Mouse (Mus musculus): Measurements from ENCODE around the gene Rap2c. TPM values are rescaled to one million over a fixed set of nuclear protein-coding genes. Genes with fewer than 3 reads are reported as not detected.

Rap2c gene
- 10 to 100 TPM; 27.0 to 28.5 TPM for total RNA-seq (2021)
- long read RNA-seq, experiment 1, transcript Rap2c-201 (3 exons, 3,545 nt), result major isoform, 11 of 22 reads
- long read RNA-seq, experiment 1, partial matches to known transcripts, result 2 of 22 reads
- long read RNA-seq, experiment 1, other reads (novel, unspliced or antisense), result 9 of 22 reads
- long read RNA-seq, experiment 2, partial matches to known transcripts, result 0 of 5 reads
- long read RNA-seq, experiment 2, other reads (novel, unspliced or antisense), result 2 of 5 reads

- peak; percentile 61 to 73 for DNase-seq
These were observed at the start of gene Rap2c for GRCm38 (mm10) chrX:51017851-51018785. Gene Rap2c, minus strand, starts transcription at chrX:51018018.

- no peak for DNase-seq
These were observed 48.9 kb upstream of the Rap2c start for GRCm38 (mm10) chrX:51066539-51067286.

GRCm38 (mm10) chrX:51065773-51066172, 48.0 kb upstream of the Rap2c start:
- DNase-seq, result peak; percentile 45 to 50

- DNase-seq, result no peak
These were observed 47.4 kb upstream of the Rap2c start for GRCm38 (mm10) chrX:51065158-51065664.

- DNase-seq, result no peak
These were observed 42.4 kb upstream of the Rap2c start for GRCm38 (mm10) chrX:51060220-51060619.

GRCm38 (mm10) chrX:51058741-51059140, 40.9 kb upstream of the Rap2c start:
- DNase-seq, result no peak

GRCm38 (mm10) chrX:51058317-51058716, 40.5 kb upstream of the Rap2c start:
- DNase-seq, result no peak

GRCm38 (mm10) chrX:51051680-51052461, 34.1 kb upstream of the Rap2c start:
- no peak for DNase-seq

- DNase-seq, result no peak
These were observed 17.9 kb upstream of the Rap2c start for GRCm38 (mm10) chrX:51035678-51036209.

- DNase-seq, result peak; percentile 49 to 74
These were observed 2.1 kb upstream of the Rap2c start for GRCm38 (mm10) chrX:51019884-51020283.

GRCm38 (mm10) chrX:51018786-51019179, 965 bp upstream of the Rap2c start:
- DNase-seq, result peak; percentile 80 to 82

GRCm38 (mm10) chrX:51016926-51017325, 892 bp downstream of the Rap2c start:
- no peak for DNase-seq

- no peak for DNase-seq
These were observed 5.5 kb downstream of the Rap2c start for GRCm38 (mm10) chrX:51012280-51012679.

- DNase-seq, result no peak
These were observed 7.5 kb downstream of the Rap2c start for GRCm38 (mm10) chrX:51010323-51010722.

- peak; percentile 37 to 48 for DNase-seq
These were observed 17.0 kb downstream of the Rap2c start for GRCm38 (mm10) chrX:51000791-51001190.

GRCm38 (mm10) chrX:50995310-50995709, 22.5 kb downstream of the Rap2c start:
- DNase-seq, result no peak

- DNase-seq, result no peak
These were observed 26.5 kb downstream of the Rap2c start for GRCm38 (mm10) chrX:50991324-50991723.

GRCm38 (mm10) chrX:50989940-50990339, 27.9 kb downstream of the Rap2c start:
- DNase-seq, result no peak

- DNase-seq, result no peak
These were observed 29.2 kb downstream of the Rap2c start for GRCm38 (mm10) chrX:50988581-50988980.

GRCm38 (mm10) chrX:50978428-50978827, 39.4 kb downstream of the Rap2c start:
- DNase-seq, result no peak

- DNase-seq, result no peak
These were observed 45.7 kb downstream of the Rap2c start for GRCm38 (mm10) chrX:50972145-50972544.

Measured in adrenal gland, postnatal 36 days (tissue).